Mouse (Mus musculus) left cerebral cortex, postnatal 25 days (tissue): ENCODE results near the gene Slc35a1. TPM values are rescaled to one million over a fixed set of nuclear protein-coding genes. Genes with fewer than 3 reads are reported as not detected.
"Not testable (repeated sequence)": the region's sequence is repeated elsewhere in the genome, so short reads cannot be mapped to it uniquely, and the experiment has no call there.

Source experiments
- DNase-seq, 2 experiments: peaks; one replicate each; pipeline ENCODE4 v3.0.0; 2022; ENCODE audit warnings: low spot score in 2 of 2, mixed read lengths in 1 of 2
- intact Hi-C: fragments of 180-260 bp; cut with DNase I; formaldehyde crosslinking; loops from one replicate; pipeline ENCODE4 v1.15.1; 2025
- total RNA-seq, 2 experiments: library from RNA; stranded (reverse); gene quantifications; 2 replicates each; pipeline ENCODE4 v1.2.3; 2021

The Slc35a1 gene
- total RNA-seq = 10 to 100 TPM; 19.6 to 22.6 TPM

DNA sequence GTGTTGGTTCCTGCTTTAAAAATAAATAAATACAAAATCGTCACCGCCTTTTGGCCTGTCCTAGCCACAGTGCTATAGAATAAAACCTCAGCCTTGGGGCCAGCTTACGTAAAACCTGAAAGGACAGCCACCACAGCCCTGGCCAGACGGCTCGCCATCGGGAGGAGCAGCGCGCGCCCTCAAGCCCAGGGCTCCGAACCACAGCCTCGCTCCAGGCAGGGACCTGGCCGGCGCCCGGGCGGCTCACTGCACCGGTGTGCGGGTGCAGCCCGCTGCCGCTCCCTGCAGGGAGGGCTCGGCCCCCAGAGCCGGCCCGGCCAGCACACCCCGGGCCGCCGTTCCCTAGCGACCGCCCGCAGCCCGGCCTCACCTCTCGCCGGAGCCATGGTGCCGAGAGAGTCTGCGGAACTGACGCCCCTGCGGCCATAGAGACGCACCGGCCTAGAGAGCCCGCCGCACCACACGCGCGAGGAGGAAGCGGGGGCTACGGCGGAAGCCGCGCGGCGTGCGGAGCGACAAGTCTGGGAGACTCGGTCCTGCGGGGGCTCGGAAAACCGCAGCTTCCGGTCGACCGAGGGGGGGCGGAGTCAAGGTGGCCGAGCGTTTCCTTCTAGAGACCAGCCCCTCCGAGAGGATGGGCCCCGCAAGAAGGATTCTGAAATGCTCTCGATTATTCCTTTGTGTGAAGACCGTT, at the start of gene Slc35a1:
TSS of gene Slc35a1 (minus strand) at position 565 of the 694 bp plus-strand sequence.
- peak; percentile 93 to 97 for DNase-seq
- intact Hi-C loops = loop anchor here (1.0 to 10.0 kb wide), 4 partner anchors 72 to 235 kb away; partner anchors contain the start of genes Smim8 and Zfp292

DNA sequence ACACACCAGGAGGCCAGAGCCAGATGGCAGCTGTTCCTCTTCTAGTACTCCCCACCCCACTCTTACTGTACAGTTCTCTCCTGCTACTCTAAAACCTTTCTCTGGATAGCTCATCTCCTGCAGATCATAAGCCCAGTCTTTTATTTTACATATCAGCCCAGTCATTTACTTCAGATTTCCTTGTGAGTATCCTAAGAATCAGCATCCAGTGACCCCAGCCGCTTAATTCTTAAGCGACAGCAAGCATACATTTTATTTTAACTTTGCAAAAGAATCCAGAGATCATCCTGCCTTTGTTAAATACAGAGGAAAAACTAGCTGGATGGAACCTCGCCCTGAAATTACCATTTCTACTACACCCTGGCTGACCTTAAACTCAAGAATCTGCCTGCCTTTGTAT, 47.2 kb upstream of the Slc35a1 start:
- DNase-seq = no peak

DNA sequence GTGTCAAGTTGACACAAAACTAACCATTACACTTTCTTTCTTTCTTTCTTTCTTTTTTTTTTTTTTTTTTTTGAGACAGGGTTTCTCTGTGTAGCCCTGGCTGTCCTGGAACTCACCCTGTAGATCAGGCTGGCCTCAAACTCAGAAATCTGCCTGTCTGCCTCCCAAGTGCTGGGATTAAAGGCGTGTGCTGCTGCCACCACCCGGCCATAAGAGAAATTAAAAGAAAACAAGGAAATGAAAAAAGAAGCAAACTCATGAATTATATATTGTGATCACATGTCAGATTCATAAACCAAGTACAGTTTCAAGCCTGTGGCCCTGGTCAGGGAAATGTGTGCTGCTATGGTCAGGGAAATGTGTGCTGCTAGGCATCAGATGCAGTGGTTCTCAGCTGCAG, 46.2 kb upstream of the Slc35a1 start:
- intact Hi-C loops, DNase-seq: not testable (repeated sequence)

More for the DNA sequence above, 47.2 kb upstream of the Slc35a1 start:
- intact Hi-C loops = no loop called here

DNA sequence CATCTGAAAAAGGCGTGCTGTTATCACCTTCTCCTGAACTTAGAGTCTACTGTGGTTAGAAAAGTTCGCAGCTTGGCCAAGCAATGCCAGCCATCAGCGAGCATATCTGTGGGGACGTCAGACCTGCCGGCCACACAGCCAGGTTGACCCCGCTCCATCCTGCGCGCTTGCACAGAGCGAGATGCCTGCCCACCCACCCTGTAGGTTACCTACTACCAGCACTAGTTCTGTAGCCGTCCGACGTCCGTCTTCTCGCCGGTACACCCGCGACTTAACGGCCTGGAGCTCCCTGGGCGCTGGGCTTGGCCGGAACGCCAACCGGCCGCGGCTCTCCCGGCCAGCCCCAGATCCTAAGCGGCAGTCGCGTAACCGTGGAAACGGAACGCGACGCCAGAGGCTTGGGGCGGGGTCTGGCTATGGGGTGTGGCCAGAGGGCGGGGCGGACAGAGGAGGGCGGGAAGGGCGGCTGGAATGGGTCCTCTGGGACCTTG, 42.7 kb upstream of the Slc35a1 start, which contains the start of gene Cfap206:
TSS of gene Cfap206 (minus strand) at position 356 of the 491 bp plus-strand sequence.
- intact Hi-C loops = no loop called here
- DNase-seq = peak; percentile 20 to 43

DNA sequence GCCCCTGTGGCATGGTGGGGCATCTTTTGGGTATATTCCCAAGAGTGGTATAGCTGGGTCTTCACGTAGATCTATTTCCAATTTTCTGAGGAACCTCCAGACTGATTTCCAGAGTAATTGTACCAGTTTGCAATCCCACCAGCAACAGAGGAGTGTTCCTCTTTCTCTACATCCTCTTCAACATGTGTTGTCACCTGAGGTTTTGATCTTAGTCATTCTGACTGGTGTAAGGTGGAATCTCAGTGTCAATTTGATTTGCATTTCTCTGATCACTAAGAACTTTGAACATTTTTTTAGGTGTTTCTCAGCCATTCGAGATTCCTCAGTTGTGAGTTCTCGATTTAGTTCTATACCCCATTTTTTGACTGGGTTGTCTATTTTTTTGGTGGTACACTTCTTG, 38.5 kb upstream of the Slc35a1 start:
- DNase-seq, intact Hi-C loops: not testable (repeated sequence)

DNA sequence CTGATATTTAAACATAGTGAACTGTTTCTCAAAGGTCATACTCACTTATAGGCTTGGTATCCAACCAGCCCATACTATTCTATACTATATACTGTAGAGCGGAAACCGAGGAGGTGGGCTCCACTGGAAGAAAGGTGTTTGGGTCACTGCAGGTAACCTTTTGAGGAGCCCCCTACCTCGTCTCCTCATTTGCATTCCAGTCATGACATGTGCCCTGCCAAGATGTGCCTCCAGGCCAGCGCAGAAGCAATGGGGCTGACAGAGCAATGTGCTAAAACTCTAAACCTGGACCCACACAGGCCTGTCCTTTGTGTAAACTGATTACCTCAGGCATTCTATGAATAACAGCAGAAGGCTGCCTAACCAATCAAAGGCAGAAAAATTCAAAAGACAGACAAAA, 37.1 kb upstream of the Slc35a1 start:
- intact Hi-C loops = no loop called here
- no peak for DNase-seq

DNA sequence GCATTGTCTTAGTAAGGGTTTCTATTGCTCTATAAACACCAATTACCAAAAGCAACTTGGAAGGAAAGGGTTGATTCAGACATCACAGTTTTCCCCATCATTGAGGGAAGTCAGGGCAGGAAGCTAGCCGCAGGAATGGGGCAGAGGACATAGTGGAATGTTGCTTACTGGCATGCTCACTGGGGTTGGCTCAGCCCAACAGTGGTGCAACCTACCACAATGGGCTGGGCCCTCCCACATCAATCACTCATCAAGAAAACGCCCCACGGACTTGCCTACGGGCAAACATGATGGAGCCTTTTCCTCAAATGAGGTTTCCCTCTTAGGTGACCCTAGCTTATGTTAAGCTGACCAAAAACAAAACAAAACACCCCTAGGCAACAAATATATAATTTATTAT, 35.9 kb upstream of the Slc35a1 start:
- intact Hi-C loops = no loop called here
- no peak for DNase-seq

DNA sequence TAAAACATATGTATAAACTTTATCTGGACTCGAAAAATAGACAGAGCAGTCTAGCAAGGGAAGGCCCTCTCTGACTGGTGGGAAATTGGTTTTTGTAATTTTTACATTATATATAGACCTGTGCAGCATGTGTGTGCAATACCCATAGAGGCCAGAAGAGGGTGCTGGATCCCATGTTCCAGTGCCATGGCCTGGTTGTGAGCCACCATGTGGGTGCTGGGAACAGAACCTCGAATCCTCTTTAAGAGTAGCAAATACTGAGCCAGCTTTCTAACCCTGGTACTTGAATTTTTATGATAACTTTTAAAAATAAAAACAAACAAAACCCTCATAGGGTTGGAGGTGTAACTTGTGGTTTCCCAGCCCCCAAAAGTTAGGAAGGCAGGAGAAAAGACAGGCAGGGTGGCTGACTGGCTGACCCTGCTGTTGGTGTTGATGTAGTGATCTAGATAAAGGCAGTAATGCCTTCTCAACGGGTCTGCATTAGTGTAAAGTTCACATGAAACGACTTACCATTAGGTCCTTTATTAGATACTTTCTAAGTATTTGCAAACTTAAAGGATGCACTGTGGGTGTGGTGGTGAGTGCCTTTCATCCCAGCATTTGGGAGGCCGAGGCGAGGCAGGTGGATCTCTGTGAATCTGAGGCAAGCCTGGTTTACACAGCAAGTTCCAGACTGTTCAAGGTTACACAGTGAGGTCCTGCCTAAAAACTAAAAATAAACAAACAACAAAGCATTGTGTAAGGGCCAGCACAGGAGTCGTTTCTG, 33.1 kb upstream of the Slc35a1 start:
- no peak for DNase-seq
- intact Hi-C loops = no loop called here

DNA sequence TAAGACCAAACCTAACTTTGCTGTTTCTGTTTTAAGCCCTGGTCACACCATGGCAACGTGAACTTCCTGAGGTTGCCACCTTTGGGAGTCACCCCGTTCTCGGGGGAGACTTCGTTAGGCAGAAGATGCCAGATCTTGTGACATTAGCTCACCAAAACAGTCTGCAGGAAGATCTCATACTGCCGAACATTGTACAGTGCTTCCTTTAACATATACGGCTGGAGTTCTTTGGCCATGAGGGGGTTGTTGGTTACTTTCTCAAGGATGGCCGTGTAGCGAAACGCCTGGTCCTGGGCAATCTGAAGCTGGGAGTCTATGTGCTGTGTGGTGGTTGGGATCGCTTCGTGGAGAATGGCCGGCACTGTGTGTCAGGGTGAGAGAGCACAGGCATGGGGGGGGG, 32.2 kb upstream of the Slc35a1 start:
- DNase-seq = no peak
- intact Hi-C loops = no loop called here

DNA sequence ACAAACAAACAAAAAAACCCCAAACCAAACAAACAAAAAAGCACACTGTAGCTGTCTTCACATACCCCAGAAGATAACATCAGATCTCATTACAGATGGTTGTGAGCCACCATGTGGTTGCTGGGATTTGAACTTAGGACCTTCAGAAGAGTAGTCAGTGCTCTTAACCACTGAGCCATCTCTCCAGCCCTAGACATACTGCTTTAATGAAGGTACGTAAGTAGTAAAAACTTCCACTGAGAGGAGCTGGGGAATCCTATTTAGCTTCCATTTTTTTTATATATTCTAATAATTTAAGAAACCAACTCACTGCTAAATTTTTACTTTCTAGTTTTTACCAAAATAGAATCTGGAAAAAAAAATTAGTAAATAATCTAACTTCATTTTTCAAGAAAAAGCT, 27.8 kb upstream of the Slc35a1 start:
- intact Hi-C loops = no loop called here

DNA sequence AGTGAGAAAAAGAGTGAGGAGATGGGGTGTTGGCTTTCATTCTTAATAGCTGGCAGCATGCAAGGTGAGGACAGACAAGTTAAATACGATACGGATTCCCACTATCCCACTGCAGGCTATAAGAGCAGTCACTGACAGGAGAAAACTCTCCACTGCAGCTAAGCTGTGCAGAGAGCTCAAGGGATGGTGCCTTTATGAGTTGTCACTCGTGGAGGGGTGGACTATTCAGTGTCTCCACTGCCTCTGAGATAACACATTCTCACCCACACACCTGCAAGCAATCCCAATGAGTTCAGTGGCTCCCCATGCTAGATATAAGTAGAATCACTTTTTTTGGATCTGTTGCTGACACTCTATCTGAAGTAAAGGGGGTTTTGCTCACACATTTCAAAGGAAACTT, 20.9 kb upstream of the Slc35a1 start:
- DNase-seq = peak in 1 of 2 experiments; percentile 76
- intact Hi-C loops = no loop called here

More for the DNA sequence above, 27.8 kb upstream of the Slc35a1 start:
- DNase-seq = no peak

DNA sequence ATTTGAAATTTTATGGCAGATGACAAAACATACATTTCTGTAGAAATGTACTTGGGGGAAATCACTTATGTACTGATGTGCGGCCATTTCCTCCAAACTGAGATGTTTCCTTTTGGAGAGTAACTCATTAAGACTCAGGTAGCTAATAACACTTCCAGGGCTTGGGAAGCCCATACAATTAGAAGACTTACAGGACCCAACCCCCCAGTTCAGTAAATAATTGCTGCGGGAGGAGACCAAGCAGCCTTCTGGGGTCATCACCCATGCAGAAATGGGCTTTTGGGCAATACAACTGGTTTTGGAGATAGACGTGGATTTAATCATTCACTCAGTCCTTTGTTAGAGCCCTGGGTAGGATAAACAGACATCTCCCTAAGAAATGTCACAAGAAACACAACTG, 20.0 kb upstream of the Slc35a1 start:
- intact Hi-C loops = no loop called here
- no peak for DNase-seq

DNA sequence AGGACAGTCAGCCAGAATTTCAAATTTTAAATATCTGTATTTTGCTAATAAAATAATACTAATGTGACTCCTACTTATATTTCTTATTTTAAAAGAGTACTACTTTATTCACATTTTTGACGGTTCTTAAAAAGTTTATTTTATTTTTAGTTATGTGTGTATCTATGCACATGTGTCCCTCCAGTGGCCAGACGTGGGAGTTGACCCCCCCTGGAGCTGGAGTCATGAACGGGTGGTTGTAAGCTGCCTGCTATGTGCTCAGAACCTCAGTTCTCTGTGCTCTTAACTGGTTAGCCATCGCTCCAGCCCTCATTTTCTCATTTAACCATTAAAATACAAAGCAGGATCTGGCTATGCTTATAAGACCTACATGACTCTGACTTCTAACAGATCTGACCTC, 15.8 kb upstream of the Slc35a1 start:
- DNase-seq = no peak
- intact Hi-C loops = no loop called here

DNA sequence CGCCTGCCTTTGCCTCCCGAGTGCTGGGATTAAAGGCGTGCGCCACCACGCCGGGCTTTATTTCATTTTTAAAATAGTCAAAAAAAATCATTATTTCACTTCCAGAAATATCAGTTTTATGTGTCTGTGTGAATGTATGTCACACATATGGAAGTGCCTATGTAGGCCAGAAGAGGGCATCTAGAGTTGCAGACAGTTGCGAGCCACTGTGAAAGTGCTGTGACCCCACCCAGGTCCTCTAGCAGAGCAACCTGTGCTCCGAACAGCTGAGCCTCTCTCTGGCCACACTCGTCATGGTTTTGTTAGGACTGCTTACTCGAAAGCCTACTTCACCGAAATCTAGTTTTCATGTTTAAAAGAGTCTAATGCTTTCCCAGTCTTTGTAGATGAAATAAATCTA, 15.0 kb upstream of the Slc35a1 start:
- intact Hi-C loops = no loop called here
- DNase-seq = no peak

DNA sequence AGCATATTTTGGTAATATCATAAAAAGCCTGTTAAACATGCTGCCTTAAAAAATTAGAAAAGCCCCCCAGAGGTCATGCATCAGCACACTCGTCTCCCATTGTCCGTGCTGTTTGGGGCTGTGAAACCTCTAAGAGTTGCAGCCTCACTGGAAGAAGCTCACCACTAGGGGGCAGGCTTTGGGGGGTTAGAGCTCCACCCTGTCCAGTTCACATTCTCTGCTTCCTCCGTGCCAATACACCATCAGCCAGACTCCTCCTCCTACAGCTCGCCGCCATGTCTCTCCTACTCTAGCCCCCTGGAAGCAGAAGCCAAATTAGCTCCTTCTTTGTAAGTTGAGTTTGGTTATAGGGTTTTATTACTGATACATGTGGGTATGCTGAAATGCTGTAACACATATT, 14.3 kb upstream of the Slc35a1 start:
- no peak for DNase-seq
- intact Hi-C loops = no loop called here

DNA sequence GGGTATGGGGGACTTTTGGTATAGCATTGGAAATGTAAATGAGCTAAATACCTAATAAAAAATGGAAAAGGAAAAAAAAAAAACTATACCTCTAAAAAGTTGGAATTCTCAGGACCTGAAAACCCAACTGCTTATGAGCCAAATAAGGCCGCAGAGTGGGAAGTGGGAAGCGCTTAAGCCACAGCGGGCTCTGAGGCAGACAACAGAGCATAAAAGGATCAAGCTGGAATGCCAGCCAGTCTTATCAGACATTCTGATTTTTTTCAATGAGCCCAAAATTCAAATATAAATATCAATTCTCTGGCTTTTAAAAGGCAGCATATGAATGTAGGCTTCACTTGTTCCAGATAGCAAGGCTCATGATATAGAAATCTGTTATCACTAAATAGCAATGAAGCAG, 783 bp upstream of the Slc35a1 start:
- intact Hi-C loops = loop anchor here (5.0 to 10.0 kb wide), 2 partner anchors 197 to 234 kb away; partner anchors contain the start of gene Zfp292
- DNase-seq = no peak

DNA sequence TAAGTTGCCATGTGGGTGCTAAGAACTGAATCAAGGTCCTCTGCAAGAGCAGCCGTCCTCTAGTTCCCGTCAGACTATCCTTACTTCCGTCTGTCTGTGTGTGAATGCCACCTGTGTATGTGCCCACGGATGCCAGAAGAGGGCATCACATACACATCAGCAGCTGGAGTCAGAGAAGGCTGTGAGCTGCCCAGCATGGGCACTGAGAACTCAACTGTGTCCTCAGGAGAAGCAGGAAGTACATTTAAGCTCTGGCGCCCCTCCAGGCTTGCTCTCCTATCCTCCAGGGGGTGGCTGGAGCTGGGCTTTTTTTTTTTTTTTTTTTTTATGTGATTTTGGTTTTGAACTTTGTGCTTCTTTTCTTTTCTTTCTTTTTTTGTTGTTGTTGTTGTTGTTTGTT, 6.7 kb downstream of the Slc35a1 start:
- intact Hi-C loops = loop anchor here (10.0 kb wide), 1 partner anchor 204 kb away; the partner anchor contains the start of gene Zfp292
- no peak for DNase-seq

DNA sequence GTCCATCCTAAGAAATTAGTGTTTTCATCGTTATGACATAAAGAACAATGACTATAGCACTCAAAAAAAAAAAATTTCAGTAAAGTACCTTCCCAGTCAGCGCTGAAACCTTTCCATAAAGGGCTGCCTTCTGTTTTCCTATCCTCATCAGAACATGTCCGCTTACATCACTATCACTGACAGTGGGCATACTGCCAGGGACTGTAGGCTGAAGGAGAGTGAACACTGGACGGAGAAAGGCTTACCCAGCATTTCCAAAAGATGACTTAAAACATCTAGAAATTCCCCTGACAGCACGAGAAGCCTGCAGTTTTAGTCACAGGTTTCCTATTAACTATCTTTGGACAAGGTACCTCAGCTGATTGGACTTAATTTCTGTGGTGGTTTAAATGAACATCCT, 13.5 kb downstream of the Slc35a1 start:
- intact Hi-C loops = no loop called here
- DNase-seq = no peak

DNA sequence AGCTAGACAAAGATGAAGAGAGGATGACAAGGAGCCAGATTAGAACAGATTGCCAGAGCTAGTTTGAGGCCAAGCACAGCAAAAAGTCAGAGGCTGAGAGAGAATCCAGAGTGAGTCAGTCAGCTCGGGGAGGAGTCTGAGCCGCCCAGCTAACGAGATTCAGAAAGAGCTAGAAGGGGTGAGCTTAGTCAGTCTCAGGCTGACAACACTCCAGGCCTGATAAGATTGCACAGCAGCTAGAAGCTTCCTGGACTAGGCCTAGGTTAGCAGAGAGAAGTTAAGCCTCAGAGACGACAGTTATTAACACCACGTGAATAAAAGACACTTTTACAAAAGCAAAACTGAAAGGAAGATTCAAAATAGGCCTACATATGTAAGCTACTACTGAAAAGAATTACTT, 19.3 kb downstream of the Slc35a1 start:
- intact Hi-C loops = no loop called here
- DNase-seq = no peak

DNA sequence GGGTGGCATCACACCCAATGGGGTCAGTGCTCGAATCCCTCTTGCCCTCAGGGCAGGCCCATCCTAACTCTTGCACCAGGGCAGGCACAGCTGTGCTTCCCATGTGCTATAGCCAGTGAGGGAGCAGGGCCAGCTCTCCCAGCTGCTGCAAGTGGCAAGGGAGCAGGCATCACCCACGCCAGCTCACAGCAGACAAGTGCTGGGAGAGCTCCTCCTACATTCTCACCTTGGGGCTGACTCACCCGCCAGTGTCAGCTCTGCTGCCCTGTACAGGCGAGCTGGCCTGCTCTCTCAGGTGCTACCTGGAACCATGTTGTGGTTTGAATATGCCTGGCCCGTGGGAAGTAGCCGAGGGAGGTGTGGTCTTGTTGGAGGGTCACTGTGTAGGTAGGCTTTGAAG, 25.3 kb downstream of the Slc35a1 start:
- intact Hi-C loops = no loop called here
- DNase-seq = peak in 1 of 2 experiments; percentile 55

DNA sequence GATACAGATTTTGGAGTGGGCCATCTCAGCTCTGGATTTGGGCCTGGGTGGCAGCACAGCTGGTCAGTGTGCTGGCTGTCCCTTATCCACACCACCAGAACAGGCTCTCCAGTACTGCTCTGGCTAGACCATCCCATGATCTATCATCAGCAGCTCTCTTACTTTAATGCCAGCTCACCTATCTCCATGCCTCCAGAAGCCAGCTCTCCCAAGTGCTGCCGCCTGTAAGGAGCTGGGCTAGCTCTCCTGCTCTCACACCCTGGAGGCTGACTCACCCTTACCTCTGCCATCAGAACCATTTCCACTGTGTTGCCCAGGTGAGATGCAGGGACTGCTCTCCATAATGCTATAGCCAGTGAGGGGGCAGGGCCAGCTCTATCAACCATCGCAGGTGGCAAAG, 25.7 kb downstream of the Slc35a1 start:
- DNase-seq = no peak
- intact Hi-C loops = no loop called here
